Mouse (Mus musculus): ENCODE data around the gene Lrrc75a. TPM values are rescaled to one million over a fixed set of nuclear protein-coding genes. Genes with fewer than 3 reads are reported as not detected.
A peak's percentile ranks its signal among the peaks of the same experiment; 100 is the strongest.

Gene Lrrc75a
- 10.0 and 10.1 TPM in 2 replicates for polyA plus RNA-seq (2012; ENCODE audit: insufficient read depth, insufficient read length, missing spikeins)

DNA sequence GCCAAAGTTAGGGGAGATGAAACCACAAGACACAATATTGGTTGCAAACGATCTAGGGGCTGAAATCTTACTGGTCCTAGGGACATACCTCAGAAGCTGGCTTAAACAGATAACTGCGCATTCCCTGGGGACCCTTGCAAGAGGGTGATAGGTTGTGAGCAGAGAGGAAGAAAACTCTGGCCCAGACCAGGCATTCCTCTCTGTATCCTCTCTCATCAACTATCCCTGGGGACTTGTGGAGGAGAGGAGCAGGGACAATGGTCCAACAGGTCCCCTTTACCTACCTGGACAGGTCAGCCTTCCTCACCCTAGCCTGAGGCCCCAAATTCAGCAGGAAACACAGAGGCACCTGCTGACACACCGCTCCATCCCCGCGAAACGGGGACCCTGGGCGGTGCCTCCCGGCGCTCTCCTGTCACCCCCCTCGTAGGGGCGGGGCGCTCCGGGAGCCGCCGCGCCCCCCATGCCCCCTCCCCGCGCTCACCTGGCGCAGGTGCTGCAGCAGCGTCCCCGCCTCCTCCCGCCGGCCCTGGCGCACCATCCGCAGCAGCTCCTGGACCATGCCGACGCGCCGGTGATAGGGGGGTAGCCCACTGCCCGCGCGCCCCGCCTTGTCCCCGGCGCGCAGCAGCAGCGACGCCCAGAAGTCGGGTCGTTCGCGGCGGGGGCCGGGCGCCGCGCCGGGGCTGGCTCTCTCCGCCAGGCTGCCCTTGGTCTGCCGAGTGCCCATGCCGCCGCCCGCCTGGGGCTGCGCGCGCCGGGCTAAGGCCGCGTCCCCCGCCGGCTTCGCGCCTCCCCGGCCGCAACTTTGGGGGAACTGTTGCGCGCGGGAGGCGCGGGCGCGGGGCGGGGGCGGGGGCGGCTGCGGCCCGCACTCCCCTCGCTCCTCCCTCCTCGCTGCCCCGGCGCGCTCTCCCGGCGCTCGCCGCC lies at the start of gene Lrrc75a:
Gene Lrrc75a (minus strand): TSS at position 863 of the 930 bp plus-strand sequence.
- TF ChIP-seq CTCF (IDR thresholded peaks at IDR 0.05; ENCODE audit: low read depth, low read length) (no peak), POLR2A (IDR thresholded peaks at IDR 0.05; ENCODE audit: borderline replicate concordance, low read depth, low read length) (no peak)
- Histone ChIP-seq H3K27ac (ENCODE audit: insufficient read depth, low read depth, low read length) (peak within 1 kb of the TSS; percentile 86), H3K4me1 (ENCODE audit: control insufficient read depth, insufficient read depth, low read length) (peaks cover 52% of the 10 kb centered on the region), H3K4me3 (ENCODE audit: insufficient read depth, low read length) (peak within 1 kb of the TSS; percentile 79)

- Histone ChIP-seq H3K4me3 (ENCODE audit: insufficient read depth, low read length) (no peak overlapping the region), H3K27ac (ENCODE audit: insufficient read depth, low read depth, low read length) (no peak overlapping the region)
These were observed 46.8 kb upstream of the Lrrc75a start for GRCm38 (mm10) chr11:62695126-62695525.

DNA sequence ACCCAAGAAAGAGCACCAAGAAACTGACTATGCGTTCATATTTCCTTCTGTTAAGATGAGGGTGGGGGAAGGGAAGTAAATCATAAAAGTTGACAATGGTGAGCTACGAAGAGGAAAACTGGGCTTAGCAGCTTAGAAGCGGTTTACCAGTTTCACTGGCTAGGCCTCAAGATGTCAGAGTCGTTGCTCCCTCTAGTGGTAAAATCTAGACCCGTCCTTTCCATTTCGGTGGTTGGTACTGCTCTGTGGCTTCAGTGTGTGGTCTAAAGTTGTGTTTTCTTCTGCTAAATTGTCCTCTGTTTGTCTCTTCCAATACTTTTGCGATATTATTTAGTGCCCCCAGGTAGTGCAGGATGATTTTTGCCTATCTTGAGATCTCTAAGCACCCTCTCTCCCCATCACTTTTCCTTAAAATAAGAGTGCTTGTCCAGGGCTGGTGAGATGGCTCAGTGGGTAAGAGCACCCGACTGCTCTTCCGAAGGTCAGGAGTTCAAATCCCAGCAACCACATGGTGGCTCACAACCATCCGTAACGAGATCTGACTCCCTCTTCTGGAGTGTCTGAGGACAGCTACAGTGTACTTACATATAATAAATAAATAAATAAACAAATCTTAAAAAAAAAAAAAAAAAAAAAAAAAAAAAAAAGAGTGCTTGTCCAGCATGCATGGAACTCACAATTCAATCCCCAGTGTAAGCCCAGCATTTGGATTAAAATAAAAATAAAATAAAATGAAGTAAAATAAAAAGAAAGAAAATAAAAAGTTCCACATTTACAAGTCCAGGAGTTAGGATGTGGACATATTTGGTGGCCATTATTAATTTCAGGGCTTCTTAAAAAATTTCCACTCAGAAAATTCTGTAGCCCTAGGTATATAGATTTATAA lies 45.2 kb upstream of the Lrrc75a start:
- Histone ChIP-seq H3K4me3 (ENCODE audit: insufficient read depth, low read length) (no peak overlapping the region), H3K27ac (ENCODE audit: insufficient read depth, low read depth, low read length) (no peak overlapping the region), H3K4me1 (ENCODE audit: control insufficient read depth, insufficient read depth, low read length) (no peaks in the 10 kb centered on the region)
- no peak for TF ChIP-seq POLR2A (IDR thresholded peaks at IDR 0.05; ENCODE audit: borderline replicate concordance, low read depth, low read length)
- no peak for TF ChIP-seq CTCF (IDR thresholded peaks at IDR 0.05; ENCODE audit: low read depth, low read length)

More at GRCm38 (mm10) chr11:62695126-62695525, 46.8 kb upstream of the Lrrc75a start:
- no peak for TF ChIP-seq CTCF (IDR thresholded peaks at IDR 0.05; ENCODE audit: low read depth, low read length)
- no peak for TF ChIP-seq POLR2A (IDR thresholded peaks at IDR 0.05; ENCODE audit: borderline replicate concordance, low read depth, low read length)
- H3K4me1 ChIP-seq (ENCODE audit: control insufficient read depth, insufficient read depth, low read length) = no peaks in the 10 kb centered on the region

DNA sequence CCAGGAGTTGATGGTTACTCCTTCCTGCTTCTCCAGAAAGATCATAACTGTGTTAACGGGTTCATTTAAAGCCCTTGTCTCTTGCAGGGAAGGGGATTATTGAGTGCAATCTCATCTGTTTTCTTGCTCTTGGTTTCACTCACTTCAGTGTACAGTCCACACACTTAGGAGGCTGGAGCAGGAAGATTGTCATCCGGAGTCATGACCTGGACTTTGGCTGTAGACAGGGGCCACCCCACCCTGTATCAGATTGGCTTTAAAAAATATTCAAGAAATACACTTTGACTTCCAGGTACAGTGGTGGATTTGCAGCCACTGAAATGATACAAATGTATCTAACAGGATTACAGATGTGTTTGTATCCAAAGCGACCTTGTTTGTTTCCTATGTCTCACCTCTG lies 43.3 kb upstream of the Lrrc75a start:
- TF ChIP-seq POLR2A (IDR thresholded peaks at IDR 0.05; ENCODE audit: borderline replicate concordance, low read depth, low read length) (no peak), CTCF (IDR thresholded peaks at IDR 0.05; ENCODE audit: low read depth, low read length) (no peak)
- H3K27ac ChIP-seq (ENCODE audit: insufficient read depth, low read depth, low read length) = no peak overlapping the region
- H3K4me1 ChIP-seq (ENCODE audit: control insufficient read depth, insufficient read depth, low read length) = no peaks in the 10 kb centered on the region
- H3K4me3 ChIP-seq (ENCODE audit: insufficient read depth, low read length) = no peak overlapping the region

- no peak for TF ChIP-seq CTCF (IDR thresholded peaks at IDR 0.05; ENCODE audit: low read depth, low read length)
- TF ChIP-seq POLR2A (IDR thresholded peaks at IDR 0.05; ENCODE audit: borderline replicate concordance, low read depth, low read length) = no peak
These were observed 31.6 kb upstream of the Lrrc75a start for GRCm38 (mm10) chr11:62679954-62680353.

DNA sequence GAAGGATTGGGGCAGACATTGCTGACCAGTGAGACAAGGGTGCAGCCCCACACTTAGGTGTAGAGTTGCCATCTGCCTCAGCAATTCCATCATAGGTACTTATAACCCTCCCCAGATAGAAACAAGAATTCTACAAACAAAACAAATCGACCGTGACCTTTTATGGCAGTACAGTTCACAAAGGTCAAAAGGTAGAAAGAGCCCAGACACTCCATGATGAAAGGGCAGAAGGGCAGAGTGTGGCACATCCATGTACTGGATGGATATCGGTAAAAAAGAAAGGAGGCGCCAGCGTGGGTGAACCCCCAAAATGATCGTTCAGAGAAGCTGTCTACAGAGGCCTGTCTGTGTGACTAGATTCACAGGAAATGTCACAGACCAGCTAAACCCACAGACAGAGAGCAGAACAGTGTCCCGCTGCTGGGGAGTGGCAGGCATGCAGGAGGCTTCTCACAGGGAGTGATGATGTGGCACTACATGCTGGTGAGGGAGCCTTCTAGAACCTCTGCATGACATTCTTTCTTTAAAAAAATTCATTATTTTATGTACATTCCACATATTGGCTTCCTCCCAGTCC lies 30.5 kb upstream of the Lrrc75a start:
- TF ChIP-seq CTCF (IDR thresholded peaks at IDR 0.05; ENCODE audit: low read depth, low read length) (no peak), POLR2A (IDR thresholded peaks at IDR 0.05; ENCODE audit: borderline replicate concordance, low read depth, low read length) (no peak)
- no peak overlapping the region for H3K4me3 ChIP-seq (ENCODE audit: insufficient read depth, low read length)
- no peak overlapping the region for H3K27ac ChIP-seq (ENCODE audit: insufficient read depth, low read depth, low read length)
- no peaks in the 10 kb centered on the region for H3K4me1 ChIP-seq (ENCODE audit: control insufficient read depth, insufficient read depth, low read length)

More at GRCm38 (mm10) chr11:62679954-62680353, 31.6 kb upstream of the Lrrc75a start:
- H3K4me3 ChIP-seq (ENCODE audit: insufficient read depth, low read length) = no peak overlapping the region
- no peak overlapping the region for H3K27ac ChIP-seq (ENCODE audit: insufficient read depth, low read depth, low read length)
- no peaks in the 10 kb centered on the region for H3K4me1 ChIP-seq (ENCODE audit: control insufficient read depth, insufficient read depth, low read length)

- no peak overlapping the region for H3K27ac ChIP-seq (ENCODE audit: insufficient read depth, low read depth, low read length)
- TF ChIP-seq CTCF (IDR thresholded peaks at IDR 0.05; ENCODE audit: low read depth, low read length) (no peak), POLR2A (IDR thresholded peaks at IDR 0.05; ENCODE audit: borderline replicate concordance, low read depth, low read length) (no peak)
- H3K4me3 ChIP-seq (ENCODE audit: insufficient read depth, low read length) = no peak overlapping the region
These were observed 27.9 kb upstream of the Lrrc75a start for GRCm38 (mm10) chr11:62676290-62676596.

GRCm38 (mm10) chr11:62675480-62676289 lies 27.4 kb upstream of the Lrrc75a start:
- Histone ChIP-seq H3K27ac (ENCODE audit: insufficient read depth, low read depth, low read length) (no peak overlapping the region), H3K4me1 (ENCODE audit: control insufficient read depth, insufficient read depth, low read length) (peaks cover 3% of the 10 kb centered on the region; the same call in 1 of the 2 replicates), H3K4me3 (ENCODE audit: insufficient read depth, low read length) (peak overlapping the region; percentile 31)
- peak; percentile 52 for TF ChIP-seq CTCF (IDR thresholded peaks at IDR 0.05; ENCODE audit: low read depth, low read length)
- TF ChIP-seq POLR2A (IDR thresholded peaks at IDR 0.05; ENCODE audit: borderline replicate concordance, low read depth, low read length) = no peak

More at GRCm38 (mm10) chr11:62676290-62676596, 27.9 kb upstream of the Lrrc75a start:
- H3K4me1 ChIP-seq (ENCODE audit: control insufficient read depth, insufficient read depth, low read length) = peaks cover 3% of the 10 kb centered on the region; the same call in 1 of the 2 replicates

All from bone marrow macrophage, adult 2 months (primary cell).